Mouse (Mus musculus) erythroblast, embryonic 14.5 days (primary cell): Measurements from ENCODE around the gene Tfb2m.

Source experiments
- GATA1 ChIP-seq: IDR thresholded peaks from 2 replicates; pipeline ENCODE4 v1.6.1; 2012; ENCODE audit warnings: low read length, inconsistent platforms, mixed read lengths
- TAL1 ChIP-seq: IDR thresholded peaks from 3 replicates; pipeline ENCODE4 v1.6.1; 2012; ENCODE audit warnings: low read length, inconsistent platforms, mixed read lengths

GRCm38 (mm10) chr1:179583090-179583489 is 37.0 kb upstream of the Tfb2m start:
- no peak for TF ChIP-seq TAL1
- no peak for TF ChIP-seq GATA1
